Mouse (Mus musculus): Measurements from ENCODE around the gene Gm3839.
A peak's percentile ranks its signal among the peaks of the same experiment; 100 is the strongest.
"Not testable (repeated sequence)": the region's sequence is repeated elsewhere in the genome, so short reads cannot be mapped to it uniquely, and the experiment has no call there.

The Gm3839 gene

DNA sequence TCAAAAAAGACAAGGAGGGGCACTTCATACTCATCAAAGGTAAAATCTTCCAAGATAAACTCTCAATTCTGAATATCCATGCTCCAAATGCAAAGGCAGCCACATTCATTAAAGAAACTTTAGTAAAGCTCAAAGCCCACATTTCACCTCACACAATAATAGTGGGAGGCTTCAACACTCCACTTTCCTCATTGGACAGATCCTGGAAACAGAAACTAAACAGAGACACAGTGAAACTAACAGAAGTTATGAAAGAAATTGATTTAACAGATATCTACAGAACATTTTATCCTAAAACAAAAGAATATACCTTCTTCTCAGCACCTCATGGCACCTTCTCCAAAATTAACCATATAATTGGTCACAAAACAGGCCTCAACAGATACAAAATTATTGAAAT is at the start of gene Gm3839:
Gene Gm3839, minus strand, starts transcription at position 101 of the 400 bp plus-strand sequence.
- DNase-seq = not testable (repeated sequence)

DNA sequence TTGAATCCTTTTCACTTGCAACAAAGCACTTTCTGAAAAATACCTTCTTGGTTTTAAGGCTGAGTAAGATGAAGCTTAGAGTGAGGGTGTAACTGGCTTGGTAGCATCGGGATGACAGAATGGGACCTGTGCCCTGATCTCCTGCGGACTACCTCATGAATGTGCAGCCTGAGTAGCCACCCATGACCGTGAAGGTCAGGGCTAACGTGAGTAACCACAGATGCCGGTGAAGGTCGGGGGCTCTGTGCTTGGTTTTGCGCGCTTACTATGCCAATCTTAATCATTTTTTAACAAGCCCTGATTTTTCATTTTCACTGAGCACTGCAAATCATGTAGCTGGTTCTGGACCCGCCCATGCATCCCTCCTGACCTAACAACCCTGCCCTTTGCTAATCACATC is 49.1 kb upstream of the Gm3839 start:
- DNase-seq = no peak

DNA sequence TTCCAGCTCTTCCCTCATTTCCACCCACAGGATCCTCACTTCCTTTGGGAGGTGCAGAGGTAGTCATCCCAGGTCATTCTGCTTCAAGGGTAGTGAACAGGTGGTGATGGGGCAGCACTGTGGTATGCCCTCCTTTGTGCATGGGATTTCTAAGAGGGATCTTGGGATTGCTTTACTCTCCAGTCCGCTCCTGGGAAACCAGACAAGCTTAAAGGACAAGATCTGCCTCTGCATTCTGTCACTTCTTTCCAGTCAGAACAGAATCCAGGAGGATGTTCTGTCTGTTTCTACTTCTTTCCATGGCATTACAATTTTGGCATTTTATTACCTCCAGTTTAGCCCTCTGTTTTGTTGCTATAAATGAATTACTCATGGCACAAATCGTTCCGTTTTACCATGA is 21.3 kb upstream of the Gm3839 start:
- no peak for DNase-seq

DNA sequence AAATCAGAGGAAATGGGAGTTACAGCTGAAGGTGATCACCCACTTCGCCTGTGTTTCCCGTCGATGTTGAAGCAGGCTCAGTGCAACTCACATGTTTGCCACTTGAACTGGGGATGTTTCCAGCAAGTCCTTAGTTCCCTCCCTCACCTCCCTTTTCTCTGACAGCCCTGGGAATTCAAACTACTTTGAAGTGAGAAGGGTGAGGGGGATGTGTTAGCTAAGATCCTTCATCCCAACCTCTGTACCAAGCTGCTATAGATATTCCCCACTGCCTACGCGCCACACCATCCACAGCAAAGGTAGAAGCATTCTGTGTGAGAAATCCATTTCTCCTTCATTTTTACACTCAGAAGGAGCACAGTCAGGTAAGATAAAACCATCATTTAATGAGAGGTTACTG is 18.7 kb upstream of the Gm3839 start:
- no peak for DNase-seq

DNA sequence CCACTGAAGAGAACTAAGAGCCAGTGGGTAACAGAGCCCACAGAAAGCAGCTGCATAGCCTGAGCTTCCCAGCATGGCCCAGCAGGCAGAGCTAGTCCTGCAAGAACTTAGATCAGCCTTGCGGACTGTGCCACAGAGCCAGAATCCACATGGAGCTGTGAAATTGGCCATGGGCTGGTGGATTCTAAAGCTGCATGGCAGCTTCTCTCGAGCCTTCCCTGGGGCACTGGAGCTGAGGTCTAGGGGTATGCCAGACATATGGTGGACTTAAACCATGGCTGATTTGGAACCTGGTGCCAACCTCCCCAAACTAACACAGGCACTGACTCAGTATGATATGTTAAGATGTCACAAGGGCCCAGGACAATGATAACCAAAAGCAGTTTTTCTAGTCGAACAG is 10.4 kb downstream of the Gm3839 start:
- DNase-seq = no peak

DNA sequence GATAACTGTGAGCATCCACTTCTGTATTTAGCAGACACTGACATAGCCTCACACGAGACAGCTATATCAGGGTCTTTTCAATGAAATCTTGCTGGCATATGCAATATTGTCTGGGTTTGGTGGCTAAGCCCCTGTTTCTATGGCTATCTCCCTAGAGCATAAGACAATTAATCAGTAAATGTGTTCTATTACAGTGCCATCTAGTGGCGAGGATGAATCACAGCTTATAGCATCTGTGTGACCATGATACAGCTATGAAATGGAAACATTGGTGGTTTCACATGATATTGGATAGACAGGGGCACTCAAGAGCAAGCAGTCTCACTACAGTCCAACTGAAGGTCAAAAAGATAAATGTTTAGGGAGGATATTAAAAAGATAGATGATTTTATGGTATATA is 26.5 kb downstream of the Gm3839 start:
- no peak for DNase-seq

DNA sequence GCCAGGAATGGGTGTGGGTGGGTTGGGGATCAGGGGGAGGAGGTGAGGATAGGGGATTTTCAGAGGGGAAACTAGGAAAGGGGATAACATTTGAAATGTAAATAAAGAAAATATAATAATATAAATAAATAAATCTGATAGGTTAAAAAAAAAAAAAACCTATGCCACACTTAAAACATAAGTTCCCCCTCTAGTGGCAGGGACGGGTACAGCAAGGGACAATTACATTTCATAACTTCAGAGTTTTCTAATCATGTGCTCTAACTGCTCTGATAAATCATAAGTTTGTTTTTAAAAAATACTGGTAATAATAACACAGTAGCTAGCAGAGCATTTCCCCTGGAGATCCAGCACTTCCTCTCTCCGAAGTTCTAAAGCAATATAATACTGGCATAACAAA is 49.4 kb downstream of the Gm3839 start:
- peak; percentile 5 for DNase-seq

DNA sequence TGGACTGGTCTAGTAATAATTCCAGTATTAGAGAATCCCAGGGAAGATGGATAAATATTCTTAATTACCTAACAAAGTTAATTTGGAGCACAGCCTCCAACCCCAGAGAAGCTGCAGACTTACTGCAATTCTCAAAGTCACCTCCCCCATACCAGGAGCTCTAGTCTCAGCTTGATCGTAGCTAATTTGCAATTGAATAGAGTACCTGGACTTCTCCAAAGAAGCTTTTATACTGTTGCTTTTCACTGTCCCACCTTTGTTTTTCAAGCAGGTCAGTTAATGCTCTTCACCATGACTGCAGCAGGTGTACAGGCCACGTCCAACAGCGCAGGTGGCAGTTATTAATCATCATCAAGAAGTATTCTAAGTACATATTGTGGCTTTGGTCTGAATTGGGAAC is 68.6 kb downstream of the Gm3839 start:
- DNase-seq = not testable (repeated sequence)

DNA sequence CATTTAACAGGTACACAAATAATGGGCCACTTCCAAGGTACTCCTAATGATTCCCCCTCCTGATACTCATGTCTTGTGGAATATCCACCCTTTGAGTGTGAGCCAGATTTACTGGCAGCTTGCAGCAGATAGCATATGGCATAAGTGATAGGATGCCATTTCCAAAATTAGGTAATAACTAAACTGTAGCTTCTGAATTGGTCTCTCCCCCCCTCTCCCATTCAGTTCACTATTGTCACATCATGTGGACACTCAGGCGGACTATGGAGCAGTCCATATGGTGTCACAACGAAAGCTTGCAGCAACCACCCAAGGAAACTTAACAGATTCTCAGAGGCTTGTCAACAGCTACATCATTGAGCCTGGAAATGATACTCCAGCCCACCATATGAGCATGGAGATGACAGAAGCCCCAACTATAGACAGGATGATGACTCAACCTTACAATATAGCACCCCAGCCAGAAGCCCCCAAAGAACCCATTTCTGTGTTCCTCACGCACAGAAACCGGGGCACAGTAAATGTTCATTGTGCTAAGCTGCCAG is 99.3 kb downstream of the Gm3839 start:
- DNase-seq = no peak

DNA sequence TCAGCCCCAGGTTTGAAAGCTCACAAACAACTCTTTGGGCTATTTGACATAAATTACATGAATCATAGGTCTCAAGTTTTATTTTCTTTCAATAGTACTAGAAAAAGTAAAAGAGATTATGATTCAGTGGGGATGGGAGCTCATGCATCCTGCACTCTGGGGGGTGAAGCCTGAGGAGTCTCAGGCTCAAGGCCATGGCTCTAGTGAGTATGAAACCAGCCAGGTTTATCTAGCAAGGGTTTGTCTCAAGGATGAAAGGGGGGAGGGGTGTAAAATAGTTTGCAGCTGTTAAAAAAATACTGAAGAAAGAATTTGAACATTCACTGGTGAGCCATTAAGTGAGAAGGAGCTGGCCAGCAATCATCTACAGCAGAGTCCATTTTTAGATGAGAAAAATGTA is 108.5 kb downstream of the Gm3839 start:
- no peak for DNase-seq

DNA sequence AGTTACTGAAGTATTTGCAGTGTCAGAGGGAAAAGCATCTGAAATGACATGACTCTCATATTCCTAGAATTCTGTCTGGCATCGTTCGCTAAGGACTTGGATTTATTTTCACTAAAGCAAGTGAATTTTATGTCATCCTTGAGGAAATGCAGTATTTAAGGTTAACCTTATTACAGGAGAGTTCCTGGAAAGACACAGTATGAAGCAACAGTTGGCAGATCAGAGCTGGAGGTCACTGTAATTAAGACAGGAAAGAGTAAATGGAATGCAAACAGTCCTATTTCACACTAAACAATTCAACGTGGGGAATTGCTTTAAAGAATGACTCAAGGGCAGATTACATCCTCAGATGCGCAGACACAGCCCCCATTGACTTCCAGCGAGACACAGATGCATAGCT is 112.0 kb downstream of the Gm3839 start:
- no peak for DNase-seq

DNA sequence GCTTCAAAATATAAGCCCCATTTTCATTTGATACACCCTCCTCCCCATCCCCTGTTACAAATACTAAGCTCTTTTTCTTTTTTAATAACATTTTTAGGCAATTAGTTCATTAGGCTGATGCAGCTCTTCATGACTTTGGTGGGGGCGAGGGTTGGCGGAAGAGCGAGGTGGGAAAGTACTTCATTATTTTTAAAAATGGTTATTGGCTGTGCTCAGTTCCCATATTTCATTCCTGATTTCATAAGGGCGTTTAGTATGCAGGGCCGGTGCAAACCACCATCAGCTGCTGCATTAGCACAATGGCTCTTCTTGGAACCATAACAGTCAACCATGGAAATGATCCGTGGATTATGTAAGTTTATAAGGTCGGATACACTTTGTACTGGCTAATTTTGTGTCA is 124.4 kb downstream of the Gm3839 start:
- DNase-seq = no peak
